Mouse (Mus musculus) limb, embryonic 10.5 days (tissue): Measurements from ENCODE around the gene Rab1a. TPM values are rescaled to one million over a fixed set of nuclear protein-coding genes. Genes with fewer than 3 reads are reported as not detected.
"Not testable (repeated sequence)": the region's sequence is repeated elsewhere in the genome, so short reads cannot be mapped to it uniquely, and the experiment has no call there.

Experiments
- DNase-seq: peaks from one replicate; pipeline ENCODE4 v3.0.0-alpha.2; 2017; ENCODE audit warnings: low spot score
- H3K27ac ChIP-seq: fragments of 300-500 bp; sonication (generic); 2 replicates; pipeline ENCODE4 v1.5.1; 2016; ENCODE audit warnings: mild to moderate bottlenecking
- H3K27me3 ChIP-seq: fragments of 300-500 bp; sonication (generic); 2 replicates; pipeline ENCODE4 v1.6.1; 2016; ENCODE audit warnings: low read depth, mild to moderate bottlenecking; ENCODE audit not compliant: poor library complexity, severe bottlenecking
- H3K36me3 ChIP-seq: fragments of 300-500 bp; sonication (generic); 2 replicates; pipeline ENCODE4 v1.6.1; 2016; ENCODE audit warnings: mild to moderate bottlenecking, moderate library complexity
- H3K4me1 ChIP-seq: fragments of 300-500 bp; sonication (generic); 2 replicates; pipeline ENCODE4 v1.6.1; 2016
- H3K4me3 ChIP-seq: fragments of 300-500 bp; sonication (generic); 2 replicates; pipeline ENCODE4 v1.5.1; 2016; ENCODE audit warnings: mild to moderate bottlenecking, moderate library complexity
- H3K9me3 ChIP-seq: fragments of 300-500 bp; sonication (generic); replicated peaks from 2 replicates; pipeline ENCODE4 v1.6.1; 2016; ENCODE audit warnings: mild to moderate bottlenecking
- WGBS: fragments of 180-500 bp; shearing (Covaris S2); methylation state at CpG from one replicate; pipeline ENCODE4 v1.1.7; 2016; 5-methylcytosine and 5-hydroxymethylcytosine counted together
- polyA plus RNA-seq: library from polyadenylated mRNA; unstranded; fragments of >200 nt; fragmentation: Nextera tagmentation; extraction: Ambion mirVana; gene quantifications from 2 replicates; pipeline ENCODE4 v1.2.1, GENCODE M21; 2016

Gene Rab1a
- polyA plus RNA-seq = 184 and 206 TPM in 2 replicates

GRCm38 (mm10) chr11:20200713-20201575 lies at the start of gene Rab1a:
Gene Rab1a, plus strand, starts transcription at chr11:20201432.
- H3K27ac ChIP-seq = peak within 1 kb of the TSS; percentile 97
- H3K9me3 ChIP-seq = no peaks in the 10 kb centered on the region
- peak within 1 kb of the TSS; percentile 99 for H3K4me3 ChIP-seq
- H3K36me3 ChIP-seq = peaks cover 9% of the 10 kb centered on the region; the same call in 1 of the 2 replicates
- under 1% methylated on average over 54 of the region's 54 CpGs for WGBS
- peak; percentile 100 for DNase-seq
- peaks cover 21% of the 10 kb centered on the region for H3K4me1 ChIP-seq
- no peaks in the 10 kb centered on the region for H3K27me3 ChIP-seq

GRCm38 (mm10) chr11:20152107-20152901 lies 48.9 kb upstream of the Rab1a start:
- Histone ChIP-seq H3K4me1 (no peaks in the 10 kb centered on the region), H3K27me3 (no peaks in the 10 kb centered on the region), H3K9me3 (no peaks in the 10 kb centered on the region), H3K4me3 (no peak overlapping the region), H3K27ac (no peak overlapping the region), H3K36me3 (no peaks in the 10 kb centered on the region)
- 85% methylated on average over 4 of the region's 4 CpGs for WGBS
- DNase-seq = no peak

GRCm38 (mm10) chr11:20153542-20153941 lies 47.7 kb upstream of the Rab1a start:
- 91% methylated on average over 5 of the region's 5 CpGs for WGBS
- not testable (repeated sequence) for H3K9me3 ChIP-seq, H3K27ac ChIP-seq, H3K36me3 ChIP-seq, H3K4me1 ChIP-seq, H3K4me3 ChIP-seq, H3K27me3 ChIP-seq, DNase-seq

GRCm38 (mm10) chr11:20158879-20159278 lies 42.4 kb upstream of the Rab1a start:
- no peaks in the 10 kb centered on the region for H3K27me3 ChIP-seq
- no peak overlapping the region for H3K27ac ChIP-seq
- H3K9me3 ChIP-seq = no peaks in the 10 kb centered on the region
- H3K4me3 ChIP-seq = no peak overlapping the region
- no peaks in the 10 kb centered on the region for H3K36me3 ChIP-seq
- H3K4me1 ChIP-seq = no peaks in the 10 kb centered on the region
- no peak for DNase-seq

GRCm38 (mm10) chr11:20164979-20165867 lies 36.0 kb upstream of the Rab1a start:
- Histone ChIP-seq H3K4me3 (no peak overlapping the region), H3K36me3 (no peaks in the 10 kb centered on the region), H3K4me1 (no peaks in the 10 kb centered on the region), H3K27me3 (no peaks in the 10 kb centered on the region), H3K9me3 (no peaks in the 10 kb centered on the region), H3K27ac (no peak overlapping the region)
- WGBS = 76% methylated on average over 4 of the region's 4 CpGs
- no peak for DNase-seq

- DNase-seq = no peak
- Histone ChIP-seq H3K27me3 (no peaks in the 10 kb centered on the region), H3K4me3 (no peak overlapping the region), H3K36me3 (no peaks in the 10 kb centered on the region), H3K9me3 (no peaks in the 10 kb centered on the region), H3K4me1 (no peaks in the 10 kb centered on the region), H3K27ac (no peak overlapping the region)
- WGBS = 92% methylated on average over 4 of the region's 4 CpGs
These were observed 35.2 kb upstream of the Rab1a start for GRCm38 (mm10) chr11:20165991-20166390.

GRCm38 (mm10) chr11:20166476-20166875 lies 34.8 kb upstream of the Rab1a start:
- H3K4me3 ChIP-seq, H3K9me3 ChIP-seq, DNase-seq, H3K36me3 ChIP-seq, H3K4me1 ChIP-seq, H3K27ac ChIP-seq, H3K27me3 ChIP-seq: not testable (repeated sequence)
- 79% methylated on average over 6 of the region's 6 CpGs for WGBS

- no peaks in the 10 kb centered on the region for H3K9me3 ChIP-seq
- WGBS = 89% methylated on average over 11 of the region's 11 CpGs
- no peaks in the 10 kb centered on the region for H3K36me3 ChIP-seq
- H3K4me1 ChIP-seq = peaks cover 10% of the 10 kb centered on the region; the same call in 1 of the 2 replicates
- no peak overlapping the region for H3K27ac ChIP-seq
- DNase-seq = no peak
- no peaks in the 10 kb centered on the region for H3K27me3 ChIP-seq
- no peak overlapping the region for H3K4me3 ChIP-seq
These were observed 32.3 kb upstream of the Rab1a start for GRCm38 (mm10) chr11:20168972-20169371.

- H3K27me3 ChIP-seq = no peaks in the 10 kb centered on the region
- H3K36me3 ChIP-seq = no peaks in the 10 kb centered on the region
- no peaks in the 10 kb centered on the region for H3K4me1 ChIP-seq
- DNase-seq = no peak
- H3K9me3 ChIP-seq = no peaks in the 10 kb centered on the region
- whole genome bisulfite sequencing = 76% methylated on average over 6 of the region's 6 CpGs
- no peak overlapping the region for H3K27ac ChIP-seq
- no peak overlapping the region for H3K4me3 ChIP-seq
These were observed 14.0 kb upstream of the Rab1a start for GRCm38 (mm10) chr11:20187271-20187670.

- no peaks in the 10 kb centered on the region for H3K4me1 ChIP-seq
- H3K36me3 ChIP-seq = no peaks in the 10 kb centered on the region
- H3K27me3 ChIP-seq = no peaks in the 10 kb centered on the region
- no peak overlapping the region for H3K27ac ChIP-seq
- 89% methylated on average over 4 of the region's 4 CpGs for WGBS
- H3K4me3 ChIP-seq = no peak overlapping the region
- no peaks in the 10 kb centered on the region for H3K9me3 ChIP-seq
- DNase-seq = no peak
These were observed 8.0 kb upstream of the Rab1a start for GRCm38 (mm10) chr11:20193100-20193736.

- Histone ChIP-seq H3K4me3 (peak overlapping the region; percentile 99), H3K36me3 (peaks cover 9% of the 10 kb centered on the region; the same call in 1 of the 2 replicates), H3K27me3 (no peaks in the 10 kb centered on the region), H3K27ac (peak overlapping the region; percentile 97), H3K4me1 (peaks cover 26% of the 10 kb centered on the region), H3K9me3 (no peaks in the 10 kb centered on the region)
- DNase-seq = no peak
- WGBS = under 1% methylated on average over 40 of the region's 40 CpGs
These were observed 449 bp downstream of the Rab1a start for GRCm38 (mm10) chr11:20201661-20202101.
